Mouse (Mus musculus) R1 (cell line): ENCODE data around the gene Trim60.

Experiments used
- DNase-seq: peaks from one replicate; pipeline ENCODE4 v3.0.0-alpha.2; 2018; ENCODE audit warnings: low read depth, low spot score

The Trim60 gene

GRCm38 (mm10) chr8:64987731-64988130, 30.7 kb downstream of the Trim60 start, which contains the start of gene Trim75:
Trim75 (minus strand) TSS chr8:64987831.
- DNase-seq, result no peak

- peak; percentile 58 for DNase-seq
These were observed 35.1 kb downstream of the Trim60 start for GRCm38 (mm10) chr8:64983150-64983897.

GRCm38 (mm10) chr8:64962836-64963235, 55.5 kb downstream of the Trim60 start:
- no peak for DNase-seq

- DNase-seq, result no peak
These were observed 59.4 kb downstream of the Trim60 start for GRCm38 (mm10) chr8:64959025-64959424.

- DNase-seq, result peak; percentile 94
These were observed 66.3 kb downstream of the Trim60 start for GRCm38 (mm10) chr8:64952101-64952500.
